Mouse (Mus musculus) kidney, adult 2 months (tissue): Measurements from ENCODE around the gene Slc17a2.

Source experiments
- CTCF ChIP-seq: fragments of 200-500 bp; conservative IDR thresholded peaks from 2 replicates; pipeline ENCODE4 v1.5.1; 2011; ENCODE audit warnings: low read depth, mild to moderate bottlenecking, control low read depth, low read length, moderate library complexity, mixed read lengths; ENCODE audit not compliant: insufficient read depth, insufficient read length
- POLR2A ChIP-seq: fragments of 200-500 bp; IDR thresholded peaks from one replicate; pipeline ENCODE4 v1.6.1; 2011; ENCODE audit warnings: low read depth, low read length, control low read depth

DNA sequence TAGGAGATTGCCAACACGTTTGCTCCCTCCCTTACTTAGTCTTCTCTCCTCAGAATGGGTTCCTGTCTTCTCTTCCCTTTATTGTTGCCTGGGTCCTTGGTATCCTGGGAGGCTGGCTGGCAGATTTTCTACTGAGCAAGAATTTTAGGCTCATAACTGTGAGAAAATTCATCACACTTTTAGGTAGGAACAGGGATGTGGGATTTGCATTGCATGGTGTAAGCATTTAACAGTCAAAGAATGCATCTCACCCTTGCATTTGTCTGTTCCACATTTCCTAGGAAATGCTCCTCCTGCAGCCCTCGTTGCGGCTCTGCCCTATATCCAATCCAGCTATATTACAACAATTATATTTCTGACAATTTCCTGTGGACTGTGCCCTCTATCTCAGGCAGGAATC lies 49.6 kb downstream of the Slc17a2 start:
- no peak for TF ChIP-seq CTCF
- TF ChIP-seq POLR2A = no peak
